Mouse (Mus musculus) olfactory bulb, adult 2 months (tissue): Measurements from ENCODE around the gene Nav2.

Source experiments
- CTCF ChIP-seq: fragments of 200-500 bp; IDR thresholded peaks from 2 replicates; pipeline ENCODE4 v1.5.1; 2012; ENCODE audit warnings: low read depth, mild to moderate bottlenecking, low read length, moderate library complexity; ENCODE audit not compliant: insufficient read depth
- POLR2A ChIP-seq: fragments of 200-500 bp; IDR thresholded peaks from 2 replicates; pipeline ENCODE4 v1.6.1; 2012; ENCODE audit warnings: mild to moderate bottlenecking, low read depth, low read length, moderate library complexity; ENCODE audit not compliant: insufficient read depth

GRCm38 (mm10) chr7:48859362-48859761, 49.2 kb upstream of the Nav2 start:
- TF ChIP-seq POLR2A (no peak), CTCF (no peak)
